Mouse (Mus musculus) left cerebral cortex, postnatal 10 days (tissue): ENCODE data around the gene Gpr108. TPM values are rescaled to one million over a fixed set of nuclear protein-coding genes. Genes with fewer than 3 reads are reported as not detected.
"Not testable (repeated sequence)": the region's sequence is repeated elsewhere in the genome, so short reads cannot be mapped to it uniquely, and the experiment has no call there.

Experiments used
- DNase-seq, 2 experiments: peaks; one replicate each; pipeline ENCODE4 v3.0.0; 2021 to 2022; ENCODE audit warnings: low spot score in 2 of 2, mixed read lengths in 1 of 2; ENCODE audit errors: extremely low spot score in 1 of 2
- intact Hi-C: fragments of 180-260 bp; cut with DNase I; formaldehyde crosslinking; loops from one replicate; pipeline ENCODE4 v1.15.1; 2025
- total RNA-seq, 2 experiments: library from RNA; stranded (reverse); gene quantifications; 2 replicates each; pipeline ENCODE4 v1.2.3; 2021

Gene Gpr108
- 10 to 100 TPM; 14.8 to 15.9 TPM for total RNA-seq

DNA sequence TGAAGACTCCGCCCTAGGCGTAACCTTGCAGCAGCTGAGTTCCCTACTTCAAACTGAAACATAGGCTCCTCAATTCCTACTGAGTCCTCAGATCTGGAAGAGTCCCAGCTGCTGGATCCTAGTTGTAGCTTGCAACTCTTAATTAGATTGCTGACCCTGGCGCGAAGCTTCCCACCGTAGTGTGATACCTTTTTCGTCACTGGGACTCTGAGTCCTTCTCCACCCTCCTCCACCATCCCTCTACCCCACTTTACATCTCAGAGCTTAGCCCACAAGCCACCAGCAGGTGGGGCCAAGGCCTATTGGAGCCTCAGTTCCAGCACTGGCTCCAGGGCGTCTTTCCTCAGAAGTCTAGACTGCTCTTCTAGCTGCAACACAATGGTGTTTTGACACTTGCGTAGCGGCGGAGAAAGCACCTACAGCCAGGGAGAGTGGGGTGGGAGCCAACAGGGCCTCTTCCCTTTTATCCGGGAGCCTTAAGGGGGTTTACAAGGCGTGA is at the start of gene Gpr108:
TSS of gene Gpr108 (minus strand) at position 246 of the 499 bp plus-strand sequence.
- intact Hi-C loops = no loop called here

DNA sequence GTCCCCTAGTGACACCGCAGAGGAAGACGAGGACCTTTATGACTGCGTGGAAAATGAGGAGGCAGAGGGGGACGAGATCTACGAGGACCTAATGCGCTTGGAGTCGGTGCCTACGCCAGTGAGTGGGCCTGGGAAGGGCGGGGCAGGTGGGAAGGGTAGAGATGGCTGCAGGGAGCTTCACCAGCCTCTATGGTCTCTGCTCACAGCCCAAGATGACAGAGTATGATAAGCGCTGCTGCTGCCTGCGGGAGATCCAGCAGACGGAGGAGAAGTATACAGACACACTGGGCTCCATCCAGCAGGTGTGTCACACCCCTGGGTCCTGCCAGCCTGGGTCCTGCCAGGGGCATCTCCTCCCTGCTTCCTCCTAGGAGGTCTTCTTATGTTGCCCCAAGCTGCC is 48.8 kb upstream of the Gpr108 start:
- no peak for DNase-seq
- intact Hi-C loops = no loop called here

More for the DNA sequence above, at the start of gene Gpr108:
- peak; percentile 82 to 91 for DNase-seq

DNA sequence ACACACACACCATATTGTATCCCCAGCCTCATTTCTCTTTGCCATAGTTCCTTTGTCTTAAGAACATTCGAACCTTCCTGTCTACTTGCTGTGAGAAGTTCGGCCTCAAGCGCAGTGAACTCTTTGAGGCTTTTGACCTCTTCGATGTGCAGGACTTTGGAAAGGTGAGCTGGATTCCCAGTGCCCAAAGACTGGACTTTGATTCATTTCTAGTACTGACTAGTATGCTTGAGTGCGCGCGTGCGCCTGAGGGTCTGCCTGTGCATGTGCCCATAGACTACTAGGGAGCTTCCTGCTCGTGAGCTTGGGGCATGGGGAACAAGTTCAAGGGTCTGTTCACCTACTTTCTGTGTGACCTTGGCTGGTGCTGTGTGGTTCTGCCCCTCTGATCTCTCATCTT is 47.7 kb upstream of the Gpr108 start:
- intact Hi-C loops = no loop called here
- DNase-seq = no peak

DNA sequence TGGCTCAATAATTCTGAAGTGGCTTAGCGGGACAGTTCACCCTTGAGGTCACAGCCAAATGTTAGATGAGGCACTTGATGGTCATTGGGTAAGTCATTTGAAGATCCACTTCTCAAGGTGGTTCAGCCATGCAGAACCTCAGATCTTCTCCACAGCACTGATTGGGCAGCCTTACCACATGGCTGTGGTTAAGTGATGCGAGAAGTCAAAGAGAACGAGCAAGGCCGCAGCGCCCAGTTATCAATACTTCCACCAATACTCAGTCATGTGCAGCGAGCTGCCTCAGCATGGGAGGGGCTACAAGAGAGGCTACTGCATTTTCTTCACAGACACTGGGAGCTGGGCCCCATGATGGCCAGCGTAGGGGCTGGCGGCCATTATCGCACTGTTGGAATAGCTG is 44.7 kb upstream of the Gpr108 start:
- intact Hi-C loops = no loop called here
- DNase-seq = no peak

DNA sequence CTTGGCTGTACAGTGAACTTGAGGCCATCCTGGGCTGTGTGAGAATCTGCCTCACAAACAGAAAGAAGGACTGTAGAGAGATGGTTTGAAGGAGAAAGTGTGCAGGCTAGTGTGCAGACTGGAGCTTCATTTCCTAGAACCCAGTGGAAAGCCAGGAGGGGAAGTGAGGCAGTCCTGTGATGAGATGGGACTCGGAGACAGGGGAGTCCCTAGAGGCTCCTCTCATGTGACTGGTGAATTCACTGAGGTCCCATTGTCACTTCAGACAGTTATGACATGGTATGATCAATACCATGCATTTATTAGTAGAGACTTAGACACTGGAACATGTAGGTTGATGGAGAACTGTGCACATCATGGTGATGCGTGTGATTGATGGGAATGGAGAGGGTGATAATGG is 44.1 kb upstream of the Gpr108 start:
- DNase-seq = no peak
- intact Hi-C loops = no loop called here

DNA sequence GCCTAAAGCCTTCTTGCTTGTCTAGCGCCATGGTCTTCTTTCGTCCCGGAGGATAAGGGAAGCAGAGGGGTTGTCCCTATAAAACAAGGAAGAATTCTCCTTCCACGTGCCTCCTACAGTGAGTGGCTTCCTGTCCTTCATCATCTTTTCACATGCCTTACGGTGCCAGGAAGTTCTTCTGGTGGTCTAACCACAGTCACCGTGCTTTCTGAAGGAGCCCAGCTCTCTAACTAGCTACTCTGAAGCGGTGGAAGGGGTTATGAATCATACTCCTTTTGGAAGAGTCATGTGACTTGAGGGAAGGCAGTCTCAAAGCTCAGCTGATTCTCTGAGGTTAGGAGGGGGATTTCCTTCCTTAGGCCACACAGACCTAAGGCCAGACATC is 42.4 kb upstream of the Gpr108 start:
- intact Hi-C loops = no loop called here
- DNase-seq = no peak

DNA sequence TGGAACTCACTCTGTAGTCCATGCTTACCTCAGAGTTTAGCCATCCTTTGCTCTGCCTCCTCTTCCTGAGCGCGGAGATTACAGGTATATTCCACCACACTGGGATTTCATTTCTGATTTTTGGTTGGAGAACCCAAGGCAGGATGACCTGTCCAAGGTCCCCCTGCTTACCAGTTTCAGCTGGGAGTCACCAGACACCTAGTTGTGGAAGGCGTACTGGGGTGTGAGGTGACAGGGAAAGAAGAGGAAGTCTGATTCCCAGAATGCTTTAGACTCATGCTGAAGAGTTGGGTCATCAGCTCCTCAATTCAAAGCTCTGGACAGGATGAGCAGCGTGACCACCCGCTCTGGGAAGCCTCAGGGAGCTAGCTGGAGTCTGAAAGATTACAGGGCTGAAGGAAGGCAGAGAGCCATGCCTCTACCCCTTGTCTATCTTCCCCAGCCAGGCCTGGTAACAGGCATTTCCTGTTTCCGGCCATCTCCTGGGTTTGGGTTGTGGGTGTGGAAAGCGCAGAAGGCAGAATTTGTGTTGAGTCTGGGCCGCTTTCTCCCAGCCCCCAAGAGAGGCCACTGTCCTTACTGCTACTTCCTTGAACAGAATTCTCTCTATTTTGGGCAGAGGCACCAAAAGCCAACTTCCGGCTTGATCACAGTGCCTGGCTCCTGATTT is 41.9 kb upstream of the Gpr108 start:
- DNase-seq = no peak

DNA sequence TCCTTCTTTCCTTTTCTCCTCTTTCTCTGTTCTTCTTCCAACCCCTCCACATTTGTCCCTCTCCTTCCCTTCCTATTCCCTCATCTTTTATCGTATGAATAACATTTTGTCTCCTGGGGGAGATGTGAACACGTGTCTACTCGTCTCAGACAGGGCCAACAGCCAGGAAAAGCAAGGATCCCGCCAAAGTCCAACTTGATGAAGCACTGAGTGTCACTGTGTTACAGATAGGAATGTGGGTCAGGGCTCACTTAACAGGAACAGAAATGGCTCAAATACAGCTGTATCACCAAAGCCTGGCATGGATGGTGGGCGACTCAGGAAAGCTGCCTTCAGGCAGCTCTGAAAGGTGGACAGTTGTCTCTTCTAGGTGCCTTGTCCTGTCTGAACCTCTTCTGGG is 41.0 kb upstream of the Gpr108 start:
- no peak for DNase-seq
- intact Hi-C loops = no loop called here

More for the DNA sequence above, 41.9 kb upstream of the Gpr108 start:
- intact Hi-C loops = no loop called here

DNA sequence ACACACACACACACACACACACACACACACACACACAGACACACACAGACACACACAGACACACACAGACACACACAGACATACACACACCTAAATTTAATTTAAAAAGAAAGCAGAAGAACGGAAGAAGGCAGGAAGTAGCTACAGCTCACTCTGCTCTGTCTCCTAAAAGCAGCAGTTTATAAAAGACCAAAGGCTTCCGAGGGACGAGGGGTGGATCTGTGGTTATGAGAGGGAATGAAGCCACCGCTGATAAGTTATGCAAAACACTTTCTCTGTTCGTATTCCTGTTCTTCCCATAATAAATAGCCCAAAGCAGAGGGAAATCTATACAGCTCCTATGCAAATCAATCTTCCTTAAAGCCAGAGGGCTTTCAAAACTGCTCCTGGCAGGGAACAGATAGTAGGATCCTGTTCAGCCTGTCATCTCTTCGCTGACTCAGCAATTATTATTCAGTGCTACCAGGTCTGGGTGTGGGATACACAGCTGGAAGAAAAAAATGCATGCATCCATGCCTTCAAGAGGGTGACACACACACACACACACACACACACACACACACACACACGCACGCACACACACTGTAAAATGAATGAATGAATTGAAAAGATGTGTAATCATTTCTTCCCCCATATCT is 38.6 kb upstream of the Gpr108 start:
- intact Hi-C loops = no loop called here
- no peak for DNase-seq

DNA sequence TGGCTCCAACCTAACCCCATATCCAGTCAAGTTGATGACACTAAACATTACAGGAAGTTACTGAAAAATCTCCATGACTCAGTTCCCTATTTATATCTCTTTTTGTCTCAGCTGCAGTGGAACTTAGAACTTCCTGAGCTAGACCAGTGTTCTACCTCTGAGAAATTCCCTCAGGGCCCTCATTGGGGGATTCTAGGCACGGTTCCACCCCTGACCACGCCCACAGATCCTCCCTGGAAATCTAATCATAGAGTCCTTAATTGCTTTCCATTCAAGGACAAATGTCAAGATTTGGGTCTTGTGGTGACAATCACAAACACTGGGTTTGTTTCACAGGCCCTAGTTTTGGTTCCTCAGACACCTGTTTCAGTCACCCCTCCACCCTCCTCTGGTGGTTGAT is 36.8 kb upstream of the Gpr108 start:
- no peak for DNase-seq
- intact Hi-C loops = no loop called here

DNA sequence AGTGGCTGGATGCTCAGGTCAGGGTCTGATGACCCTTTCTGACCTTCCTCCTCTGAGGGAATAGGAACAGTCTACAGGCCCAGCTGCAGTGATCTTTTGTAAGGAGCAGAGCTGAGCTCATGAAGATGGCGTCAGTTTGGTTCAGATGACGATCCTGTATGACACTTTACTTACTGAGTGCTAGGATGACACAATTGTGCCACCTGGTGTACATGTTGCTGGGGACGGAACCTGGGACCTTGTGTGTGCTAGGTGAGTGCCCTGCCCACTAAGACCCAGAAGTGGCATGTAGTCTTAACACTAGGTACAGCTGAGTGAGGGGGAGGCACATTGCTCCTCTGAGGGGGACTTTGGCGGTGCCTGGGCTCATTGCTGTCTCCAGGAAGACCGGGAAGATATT is 35.7 kb upstream of the Gpr108 start:
- DNase-seq = no peak
- intact Hi-C loops = no loop called here

DNA sequence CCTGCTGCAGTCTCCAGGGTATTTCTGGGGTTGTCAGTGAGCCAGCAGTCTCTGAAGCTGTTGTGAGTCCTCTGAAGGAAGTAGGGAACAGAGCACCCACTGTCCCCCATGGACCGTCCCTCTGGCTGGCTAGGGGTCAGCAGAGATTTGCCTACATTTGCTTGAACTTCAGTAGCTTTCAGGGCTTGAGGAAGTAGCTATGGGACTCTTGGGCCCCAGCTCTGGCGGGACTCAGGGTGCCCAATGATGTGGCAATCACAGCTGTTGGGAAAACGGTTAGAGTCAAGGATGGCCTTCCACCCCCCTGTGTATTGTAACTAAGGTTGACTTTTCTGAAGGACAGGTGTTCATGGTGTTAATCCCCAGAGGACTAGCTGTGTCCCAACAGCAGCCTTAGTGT is 32.2 kb upstream of the Gpr108 start:
- DNase-seq = no peak

DNA sequence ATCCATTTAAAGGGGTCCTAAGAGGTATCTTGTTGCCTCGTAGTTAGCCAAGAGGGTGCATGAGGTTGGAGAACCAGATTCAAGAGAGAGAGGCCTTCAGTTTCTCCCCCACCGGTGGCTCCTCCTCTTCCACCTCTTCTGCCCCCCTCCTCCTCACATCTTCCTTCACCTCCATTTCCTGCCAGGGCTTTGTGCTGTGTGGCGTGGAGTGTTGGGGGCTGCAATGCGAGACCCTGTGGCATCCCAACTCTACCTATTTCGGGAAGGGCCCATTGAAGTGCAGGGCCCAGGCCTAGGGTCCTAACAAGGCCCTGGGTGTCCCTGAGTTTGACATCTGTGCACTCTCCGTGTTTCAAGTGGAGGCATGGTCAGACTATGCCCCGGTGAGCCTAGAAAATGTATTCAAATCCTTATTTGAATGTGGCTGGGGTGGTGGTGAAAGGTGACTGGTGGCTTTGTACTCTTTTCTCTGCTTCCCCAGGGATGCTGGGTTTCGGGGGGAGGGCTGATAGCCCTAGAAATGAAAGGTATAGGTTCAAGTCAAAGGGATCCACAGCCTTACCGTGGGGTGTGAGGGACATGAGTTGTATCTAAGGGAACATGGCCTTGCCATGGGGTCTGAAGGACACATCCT is 31.5 kb upstream of the Gpr108 start:
- intact Hi-C loops = no loop called here
- no peak for DNase-seq

More for the DNA sequence above, 32.2 kb upstream of the Gpr108 start:
- intact Hi-C loops = no loop called here

DNA sequence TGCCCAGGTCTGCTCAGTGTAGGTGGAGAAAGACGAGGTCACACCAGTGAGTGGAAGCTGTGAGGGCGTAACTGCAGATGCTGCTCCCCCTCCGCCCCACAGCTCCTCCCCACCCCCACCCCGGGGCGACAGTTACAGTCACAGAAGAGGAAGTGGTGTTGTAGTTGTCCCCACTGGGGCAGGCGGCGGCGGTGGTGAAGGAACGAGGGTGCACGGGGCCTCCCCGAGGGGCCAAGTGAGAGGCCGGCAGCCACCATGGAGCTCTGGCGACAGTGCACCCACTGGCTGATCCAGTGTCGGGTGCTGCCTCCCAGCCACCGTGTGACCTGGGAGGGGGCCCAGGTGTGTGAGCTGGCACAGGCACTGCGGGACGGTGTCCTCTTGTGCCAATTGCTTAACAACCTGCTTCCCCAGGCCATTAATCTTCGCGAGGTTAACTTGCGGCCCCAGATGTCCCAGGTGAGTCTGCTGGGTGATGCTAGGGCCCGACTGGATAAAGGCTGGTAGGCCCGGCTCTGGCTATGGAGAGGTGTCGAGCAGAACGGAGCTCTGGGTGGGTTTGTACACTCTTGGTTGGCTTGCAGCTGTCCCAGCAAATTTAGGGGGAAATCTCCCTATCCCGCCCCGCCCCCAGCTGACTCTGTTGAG is 30.8 kb upstream of the Gpr108 start, which contains the start of gene Vav1:
TSS of gene Vav1 (plus strand) at position 158 of the 648 bp plus-strand sequence.
- intact Hi-C loops = no loop called here
- peak in 1 of 2 experiments; percentile 68 for DNase-seq

DNA sequence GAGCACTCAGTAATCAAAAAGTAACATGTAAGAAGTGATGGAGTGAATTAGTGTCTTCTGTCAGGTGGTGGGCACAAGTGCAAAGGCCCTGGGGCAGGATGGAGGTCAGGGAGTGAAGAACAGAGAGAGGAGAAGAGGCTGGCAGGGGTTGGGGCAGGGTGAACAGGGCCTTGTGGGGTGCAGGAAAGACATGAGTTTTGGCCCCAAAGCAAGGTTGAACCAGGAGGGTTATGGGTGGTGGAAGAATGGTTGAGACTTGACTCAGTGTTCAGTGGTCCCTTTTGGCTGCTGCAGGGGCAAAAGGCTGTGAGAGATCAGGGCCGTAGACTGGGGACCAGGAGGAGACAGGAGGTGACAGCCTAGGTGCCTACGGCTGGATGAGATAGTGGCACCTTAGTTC is 30.3 kb upstream of the Gpr108 start:
- no peak for DNase-seq
- intact Hi-C loops = no loop called here

DNA sequence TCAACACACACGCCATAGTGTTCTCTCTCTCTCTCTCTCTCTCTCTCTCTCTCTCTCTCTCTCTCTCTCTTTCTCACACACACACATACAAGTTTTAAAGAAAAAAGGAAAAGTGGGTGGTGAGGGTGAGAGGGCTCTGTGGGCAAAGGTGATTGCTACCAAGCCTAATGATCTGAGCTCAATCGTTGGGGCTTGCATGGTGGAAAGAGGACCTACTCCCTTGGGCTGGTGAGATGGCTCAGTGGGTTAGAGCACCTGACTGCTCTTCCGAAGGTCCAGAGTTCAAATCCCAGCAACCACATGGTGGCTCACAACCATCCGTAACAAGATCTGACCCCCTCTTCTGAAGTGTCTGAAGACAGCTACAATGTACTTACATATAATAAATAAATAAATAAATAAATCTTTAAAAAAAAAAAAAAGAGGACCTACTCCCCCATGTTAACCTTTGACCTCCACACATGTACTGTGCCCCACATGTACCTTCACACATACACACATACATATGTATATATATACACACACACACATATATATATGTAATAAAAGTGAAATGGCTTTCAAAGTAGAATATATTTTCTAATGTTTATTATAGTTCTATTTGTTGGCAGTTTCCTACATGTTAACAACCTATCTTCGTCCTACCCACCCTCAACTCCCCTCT is 29.5 kb upstream of the Gpr108 start:
- intact Hi-C loops = not testable (repeated sequence)

DNA sequence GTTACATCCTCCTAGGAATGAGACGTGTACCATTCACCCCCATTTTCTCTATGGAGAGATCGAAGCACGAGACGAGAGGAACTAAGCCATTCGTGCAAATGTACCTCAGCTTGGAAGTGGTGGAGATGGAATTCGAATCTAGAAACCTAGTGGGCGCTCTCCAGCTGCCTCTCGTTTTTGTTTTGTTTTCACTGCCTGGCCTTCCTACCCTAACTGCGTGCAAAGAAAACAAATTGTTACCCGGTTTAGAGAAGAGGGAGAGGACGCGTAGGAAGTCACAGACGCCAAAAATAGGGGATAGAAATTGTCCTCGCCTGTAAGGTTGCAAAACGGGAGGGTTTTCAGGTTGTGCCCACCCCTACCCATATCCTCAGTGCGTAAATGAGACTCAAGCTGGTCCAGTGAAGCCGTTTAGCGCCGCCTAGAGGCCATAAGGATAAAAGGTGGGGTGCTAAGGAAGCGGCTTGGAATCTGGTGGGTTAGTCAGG is 28.4 kb upstream of the Gpr108 start:
- DNase-seq = peak; percentile 64 to 71
- intact Hi-C loops = no loop called here

More for the DNA sequence above, 29.5 kb upstream of the Gpr108 start:
- DNase-seq = not testable (repeated sequence)

DNA sequence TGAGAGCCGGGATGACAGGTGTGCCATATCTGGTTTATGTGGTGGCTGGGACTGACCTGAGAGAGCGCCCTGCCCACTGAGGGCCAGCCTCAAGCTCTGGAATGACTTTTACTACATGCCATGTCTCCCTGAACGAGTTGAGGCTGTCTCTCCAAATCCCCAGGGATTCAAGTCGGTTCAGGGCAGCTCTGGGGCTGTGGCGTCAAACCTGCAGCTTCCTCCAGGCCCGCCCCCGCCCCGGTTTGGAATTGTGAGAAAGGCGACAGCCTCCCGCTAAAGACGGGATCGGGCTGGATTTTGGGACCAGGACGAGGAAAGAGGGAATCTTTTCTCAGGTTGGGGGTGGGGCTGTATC is 27.7 kb upstream of the Gpr108 start:
- no peak for DNase-seq
- intact Hi-C loops = no loop called here
